Mouse (Mus musculus) forebrain, embryonic 14.5 days (tissue): ENCODE results near the gene Cxcl14. TPM values are rescaled to one million over a fixed set of nuclear protein-coding genes. Genes with fewer than 3 reads are reported as not detected.

ENCODE experiments used
- ATAC-seq: fragments of 200-750 bp; cut with Nextera tagmentation; 2 replicates; pipeline ENCODE4 v1.8.0; 2017; ENCODE audit warnings: mild to moderate bottlenecking, moderate library complexity
- DNase-seq: peaks from one replicate; pipeline ENCODE4 v3.0.0-alpha.2; 2015; ENCODE audit warnings: low spot score
- H3K27ac ChIP-seq: fragments of 300-500 bp; sonication (generic); 2 replicates; pipeline ENCODE4 v1.5.1; 2014; ENCODE audit warnings: low read depth, mild to moderate bottlenecking, control low read depth, low read length, moderate library complexity
- H3K27me3 ChIP-seq: fragments of 300-500 bp; sonication (generic); replicated peaks from 2 replicates; pipeline ENCODE4 v1.6.1; 2014; ENCODE audit warnings: low read length, control low read depth, mixed read lengths; ENCODE audit not compliant: control insufficient read depth, insufficient read depth
- H3K36me3 ChIP-seq: fragments of 300-500 bp; sonication (generic); 2 replicates; pipeline ENCODE4 v1.6.1; 2014; ENCODE audit warnings: low read length, control low read depth; ENCODE audit not compliant: control insufficient read depth, insufficient read depth
- H3K4me1 ChIP-seq: fragments of 300-500 bp; sonication (generic); 2 replicates; pipeline ENCODE4 v1.6.1; 2014; ENCODE audit warnings: antibody characterized with exemption, low read length, control low read depth; ENCODE audit not compliant: control insufficient read depth, insufficient read depth
- H3K4me2 ChIP-seq: fragments of 300-500 bp; sonication (generic); 2 replicates; pipeline ENCODE4 v1.6.1; 2014; ENCODE audit warnings: mild to moderate bottlenecking, control low read depth, low read length
- H3K4me3 ChIP-seq: fragments of 300-500 bp; sonication (generic); 2 replicates; pipeline ENCODE4 v1.5.1; 2014; ENCODE audit warnings: low read depth, low read length, control low read depth
- H3K9ac ChIP-seq: fragments of 300-500 bp; sonication (generic); 2 replicates; pipeline ENCODE4 v1.6.1; 2014; ENCODE audit warnings: mild to moderate bottlenecking, low read length, control low read depth, moderate library complexity
- H3K9me3 ChIP-seq: fragments of 300-500 bp; sonication (generic); replicated peaks from 2 replicates; pipeline ENCODE4 v1.6.1; 2016; ENCODE audit warnings: low read length, control low read depth, mixed read lengths; ENCODE audit not compliant: control insufficient read depth
- WGBS: fragments of 180-500 bp; shearing (Covaris S2); extraction: QIAGEN DNeasy Blood & Tissue Kit; methylation state at CpG from one replicate; pipeline ENCODE4 v1.1.7; 2014; 5-methylcytosine and 5-hydroxymethylcytosine counted together
- polyA plus RNA-seq: library from polyadenylated mRNA; unstranded; fragments of >200 nt; fragmentation: Nextera tagmentation; extraction: Ambion mirVana; gene quantifications from 2 replicates; pipeline ENCODE4 v1.2.1, GENCODE M21; 2014

Cxcl14 gene
- polyA plus RNA-seq, 1 experiment from 2014 or later: 8.1 TPM

GRCm38 (mm10) chr13:56283321-56283720 is 13.0 kb downstream of the Cxcl14 start:
- 91% methylated on average over 13 of the region's 13 CpGs for WGBS
- no peaks in the 10 kb centered on the region for H3K9me3 ChIP-seq
- H3K9ac ChIP-seq: no peak overlapping the region
- no peak overlapping the region for H3K4me3 ChIP-seq
- H3K36me3 ChIP-seq: no peaks in the 10 kb centered on the region
- no peak overlapping the region for H3K4me2 ChIP-seq
- H3K4me1 ChIP-seq: peaks cover 3% of the 10 kb centered on the region; the same call in 1 of the 2 replicates
- DNase-seq (no peak), ATAC-seq (no peak)
- no peaks in the 10 kb centered on the region for H3K27me3 ChIP-seq
- no peak overlapping the region for H3K27ac ChIP-seq

- H3K4me3 ChIP-seq: no peak overlapping the region
- no peaks in the 10 kb centered on the region for H3K4me1 ChIP-seq
- ATAC-seq: no peak
- no peaks in the 10 kb centered on the region for H3K9me3 ChIP-seq
- H3K4me2 ChIP-seq: no peak overlapping the region
- no peak overlapping the region for H3K27ac ChIP-seq
- H3K36me3 ChIP-seq: no peaks in the 10 kb centered on the region
- WGBS: 84% methylated on average over 6 of the region's 6 CpGs
- no peaks in the 10 kb centered on the region for H3K27me3 ChIP-seq
- DNase-seq: no peak
- no peak overlapping the region for H3K9ac ChIP-seq
Observed at GRCm38 (mm10) chr13:56280356-56280755, 16.0 kb downstream of the Cxcl14 start.

- Histone ChIP-seq H3K27me3 (no peaks in the 10 kb centered on the region), H3K4me2 (no peak overlapping the region), H3K27ac (no peak overlapping the region), H3K4me3 (no peak overlapping the region), H3K4me1 (no peaks in the 10 kb centered on the region), H3K9me3 (no peaks in the 10 kb centered on the region), H3K9ac (no peak overlapping the region), H3K36me3 (no peaks in the 10 kb centered on the region)
- peak; percentile 91 for DNase-seq
- ATAC-seq: peak; percentile 82
- WGBS: 22% methylated on average over 8 of the region's 8 CpGs
Observed at GRCm38 (mm10) chr13:56279439-56279838, 16.9 kb downstream of the Cxcl14 start.

- H3K4me3 ChIP-seq: no peak overlapping the region
- no peaks in the 10 kb centered on the region for H3K4me1 ChIP-seq
- WGBS: 46% methylated on average over 2 of the region's 2 CpGs
- H3K36me3 ChIP-seq: no peaks in the 10 kb centered on the region
- H3K9me3 ChIP-seq: no peaks in the 10 kb centered on the region; the same call in 1 of the 2 replicates
- no peaks in the 10 kb centered on the region for H3K27me3 ChIP-seq
- H3K4me2 ChIP-seq: no peak overlapping the region
- DNase-seq (no peak), ATAC-seq (no peak)
- H3K27ac ChIP-seq: no peak overlapping the region
- H3K9ac ChIP-seq: no peak overlapping the region
Observed at GRCm38 (mm10) chr13:56275171-56275570, 21.2 kb downstream of the Cxcl14 start.

- WGBS: 55% methylated on average over 13 of the region's 13 CpGs
- Histone ChIP-seq H3K9ac (no peak overlapping the region), H3K9me3 (no peaks in the 10 kb centered on the region; the same call in 1 of the 2 replicates), H3K36me3 (no peaks in the 10 kb centered on the region), H3K27me3 (no peaks in the 10 kb centered on the region), H3K27ac (no peak overlapping the region), H3K4me2 (no peak overlapping the region), H3K4me1 (no peaks in the 10 kb centered on the region), H3K4me3 (no peak overlapping the region)
- no peak for ATAC-seq
- no peak for DNase-seq
Observed at GRCm38 (mm10) chr13:56270124-56270523, 26.2 kb downstream of the Cxcl14 start.

DNA sequence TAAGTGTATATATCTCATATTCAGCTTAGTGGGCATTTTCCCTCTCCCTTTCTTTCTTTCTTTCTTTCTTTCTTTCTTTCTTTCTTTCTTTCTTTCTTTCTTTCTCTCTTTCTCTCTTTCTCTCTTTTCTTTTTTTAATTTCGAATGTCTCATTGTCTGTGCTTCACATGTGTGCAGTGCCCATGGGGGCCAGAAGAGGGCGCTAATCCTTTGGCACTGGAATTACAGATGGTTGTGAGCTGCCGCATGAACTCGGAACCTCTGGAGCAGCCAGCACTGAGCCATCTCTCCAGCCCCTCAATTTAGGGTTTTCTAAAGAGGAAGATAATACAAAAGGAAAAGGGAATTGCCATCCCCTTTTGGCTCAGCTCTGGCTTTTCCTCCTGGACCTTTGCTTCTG is 29.0 kb downstream of the Cxcl14 start:
- H3K36me3 ChIP-seq: no peaks in the 10 kb centered on the region
- DNase-seq (no peak), ATAC-seq (no peak)
- no peak overlapping the region for H3K4me3 ChIP-seq
- H3K9ac ChIP-seq: no peak overlapping the region
- no peaks in the 10 kb centered on the region for H3K27me3 ChIP-seq
- no peak overlapping the region for H3K27ac ChIP-seq
- WGBS: 74% methylated on average over 4 of the region's 4 CpGs
- H3K4me2 ChIP-seq: no peak overlapping the region
- no peaks in the 10 kb centered on the region for H3K4me1 ChIP-seq
- no peaks in the 10 kb centered on the region; the same call in 1 of the 2 replicates for H3K9me3 ChIP-seq

DNA sequence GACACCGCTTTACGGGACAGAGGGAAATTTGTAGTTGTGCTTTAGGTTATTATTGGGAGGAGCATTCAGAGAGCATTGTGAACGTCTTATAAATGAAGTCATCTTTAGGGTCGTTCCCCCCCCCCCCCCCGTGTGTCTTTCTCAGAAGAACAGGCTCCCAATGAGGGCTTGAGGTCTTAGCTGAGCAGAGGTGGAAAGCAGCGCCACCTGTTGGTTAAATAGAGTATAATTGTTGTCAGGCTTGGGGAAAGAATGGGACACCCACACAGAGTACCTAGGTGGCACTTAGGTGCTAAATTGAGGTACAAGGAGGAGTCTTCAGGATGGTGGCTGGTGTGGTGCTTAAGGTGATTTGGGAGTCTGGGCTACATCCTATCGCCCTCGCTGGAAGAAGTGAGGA is 29.9 kb downstream of the Cxcl14 start:
- H3K4me3 ChIP-seq: no peak overlapping the region
- no peaks in the 10 kb centered on the region; the same call in 1 of the 2 replicates for H3K9me3 ChIP-seq
- peak; percentile 76 for DNase-seq

DNA sequence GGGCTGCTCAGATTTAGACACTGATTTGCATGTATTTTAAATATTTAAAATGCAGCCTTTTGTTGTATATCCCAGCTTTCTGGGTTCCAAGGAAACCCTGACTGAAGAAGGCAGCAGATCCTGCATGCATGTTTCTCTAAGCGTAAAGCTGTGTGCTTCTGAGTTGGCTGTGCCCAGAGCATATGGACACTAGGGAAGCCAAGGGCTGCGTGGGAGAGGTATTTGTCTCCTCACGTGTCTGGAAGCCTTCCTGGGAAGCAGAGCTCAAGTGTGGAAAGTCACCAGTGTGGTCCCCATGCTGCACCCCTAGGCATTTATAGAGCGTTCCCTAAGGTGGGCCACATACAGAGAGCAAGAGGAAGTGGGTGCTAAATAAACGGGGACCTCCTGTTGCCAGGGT is 30.7 kb downstream of the Cxcl14 start:
- DNase-seq (no peak), ATAC-seq (no peak)
- Histone ChIP-seq H3K27ac (no peak overlapping the region; the same call in 1 of the 2 replicates), H3K9me3 (no peaks in the 10 kb centered on the region), H3K36me3 (no peaks in the 10 kb centered on the region), H3K9ac (no peak overlapping the region), H3K4me1 (peaks cover under 1% of the 10 kb centered on the region; the same call in 1 of the 2 replicates), H3K4me2 (no peak overlapping the region), H3K4me3 (no peak overlapping the region), H3K27me3 (peaks cover 9% of the 10 kb centered on the region; the same call in 1 of the 2 replicates)
- WGBS: 69% methylated on average over 5 of the region's 5 CpGs

More for the DNA sequence above, 29.9 kb downstream of the Cxcl14 start:
- Histone ChIP-seq H3K4me1 (no peaks in the 10 kb centered on the region), H3K9ac (no peak overlapping the region), H3K27me3 (peaks cover 4% of the 10 kb centered on the region; the same call in 1 of the 2 replicates), H3K27ac (no peak overlapping the region), H3K4me2 (no peak overlapping the region), H3K36me3 (no peaks in the 10 kb centered on the region)
- ATAC-seq: peak; percentile 57; the same call in 1 of the 2 replicates
- WGBS: 35% methylated on average over 8 of the region's 8 CpGs

DNA sequence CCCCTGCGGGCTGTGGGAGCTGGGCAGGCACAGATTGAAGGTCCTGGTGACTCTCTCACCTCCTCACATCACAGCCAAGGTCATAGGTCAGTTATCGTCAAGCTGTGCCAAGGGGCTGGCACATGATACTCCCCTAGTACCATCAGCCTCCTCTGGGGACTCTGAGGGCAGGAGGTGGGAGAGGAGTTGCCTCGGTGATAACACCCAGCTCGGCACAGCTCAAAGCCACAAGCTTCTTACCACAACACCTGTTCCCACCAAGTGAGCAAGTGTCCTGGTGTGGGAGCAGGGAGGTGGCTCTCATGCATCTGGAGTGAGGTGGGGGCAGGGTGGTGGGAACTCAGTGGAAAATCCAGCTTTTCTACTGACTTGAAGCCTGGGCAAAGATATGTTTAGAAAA is 34.1 kb downstream of the Cxcl14 start:
- DNase-seq (no peak), ATAC-seq (no peak)
- Histone ChIP-seq H3K27me3 (peaks cover 21% of the 10 kb centered on the region; the same call in 1 of the 2 replicates), H3K27ac (no peak overlapping the region), H3K36me3 (no peaks in the 10 kb centered on the region), H3K9me3 (no peaks in the 10 kb centered on the region), H3K4me1 (peaks cover 12% of the 10 kb centered on the region), H3K4me3 (no peak overlapping the region), H3K9ac (no peak overlapping the region), H3K4me2 (no peak overlapping the region)
- 57% methylated on average over 4 of the region's 4 CpGs for WGBS
